Mouse (Mus musculus): ENCODE results near the gene Nppb.

GRCm38 (mm10) chr4:147979441-147979860, 6.1 kb upstream of the Nppb start:
- TF ChIP-seq CTCF (IDR thresholded peaks at IDR 0.05; ENCODE audit: control insufficient read depth, insufficient read depth, low read length) (no peak), POLR2A (IDR thresholded peaks at IDR 0.05; ENCODE audit: borderline replicate concordance, control insufficient read depth, low read depth, low read length) (no peak)
